Mouse (Mus musculus) stomach, postnatal 0 days (tissue): ENCODE results near the gene E130308A19Rik.

Source experiments
- CTCF ChIP-seq: IDR thresholded peaks from 2 replicates; pipeline ENCODE4 v1.5.1; 2016; ENCODE audit warnings: antibody characterized with exemption, low read depth, mild to moderate bottlenecking, moderate library complexity
- EP300 ChIP-seq: optimal IDR thresholded peaks from 2 replicates; pipeline ENCODE3; 2016; ENCODE audit warnings: antibody characterized with exemption

- no peak for TF ChIP-seq CTCF
- no peak for TF ChIP-seq EP300
Measured at GRCm38 (mm10) chr4:59670015-59670414, 44.0 kb downstream of the E130308A19Rik start.
